Mouse (Mus musculus): Measurements from ENCODE around the gene Gm44790. TPM values are rescaled to one million over a fixed set of nuclear protein-coding genes. Genes with fewer than 3 reads are reported as not detected.
"Not testable (repeated sequence)": the region's sequence is repeated elsewhere in the genome, so short reads cannot be mapped to it uniquely, and the experiment has no call there.

Gm44790 gene
- polyA plus RNA-seq (2014; fragmentation: Nextera tagmentation; extraction: Ambion mirVana): 0.95 TPM in 1 of 2 replicates, not detected in the other

DNA sequence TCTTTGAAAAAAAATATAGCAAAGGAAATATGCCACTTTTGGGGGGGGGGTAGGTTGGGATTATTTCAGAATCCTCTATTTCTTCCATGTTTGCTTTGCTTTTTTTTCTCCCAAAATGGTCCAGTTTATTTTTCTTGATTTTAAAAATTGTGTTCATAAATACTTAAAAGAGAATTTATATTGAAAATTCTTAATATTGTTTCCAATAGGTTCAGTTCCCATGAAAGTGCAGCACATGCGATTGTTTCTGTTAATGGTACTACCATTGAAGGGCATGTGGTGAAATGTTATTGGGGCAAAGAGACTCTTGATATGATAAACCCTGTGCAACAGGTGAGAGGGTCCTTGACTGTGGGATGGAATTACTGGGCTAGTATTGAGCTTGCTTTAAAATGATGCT lies at the start of gene Gm44790:
Gene Gm44790, plus strand, starts transcription at position 301 of the 400 bp plus-strand sequence.
- H3K4me1 ChIP-seq (ENCODE audit: control insufficient read depth, insufficient read depth, low read length): no peaks in the 10 kb centered on the region
- H3K36me3 ChIP-seq (ENCODE audit: control insufficient read depth, insufficient read depth, low read length): peaks cover 22% of the 10 kb centered on the region
- DNase-seq (ENCODE audit: low spot score) (no peak), ATAC-seq (ENCODE audit: insufficient number of reproducible peaks, low FRiP score, low TSS enrichment, low read depth) (no peak)
- no peaks in the 10 kb centered on the region for H3K9me3 ChIP-seq (ENCODE audit: control insufficient read depth, low read length)
- no peaks in the 10 kb centered on the region for H3K27me3 ChIP-seq (ENCODE audit: control insufficient read depth, insufficient read depth, low read length)
- H3K4me3 ChIP-seq (ENCODE audit: low read depth, low read length): no peak within 1 kb of the TSS
- no peak within 1 kb of the TSS for H3K9ac ChIP-seq (ENCODE audit: low read length)
- no peak within 1 kb of the TSS for H3K27ac ChIP-seq (replicated peaks; ENCODE audit: low read depth, low read length)
- H3K4me2 ChIP-seq (ENCODE audit: low read depth, severe bottlenecking): no peak within 1 kb of the TSS
- WGBS: 94% methylated on average over 1 of the region's 1 CpGs

DNA sequence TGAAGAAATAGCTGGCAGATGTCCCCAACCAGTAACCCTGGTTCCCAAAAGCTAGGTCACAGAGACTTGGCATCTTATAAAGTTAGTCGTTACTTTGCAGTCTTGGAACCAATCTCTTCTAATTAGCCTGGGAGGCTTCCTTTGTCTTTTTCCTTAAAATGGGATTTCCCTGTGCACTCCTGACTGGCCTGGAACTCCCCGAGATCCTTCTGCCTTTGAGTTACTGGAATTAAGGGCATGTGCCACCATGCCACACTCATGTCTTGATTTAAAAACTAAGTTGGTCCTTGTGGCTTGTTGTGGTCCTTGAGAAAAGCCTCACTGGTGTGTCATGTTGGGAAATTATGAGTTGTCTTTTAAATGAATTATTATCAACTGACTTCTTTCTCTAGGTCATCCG lies 48.1 kb upstream of the Gm44790 start:
- Histone ChIP-seq H3K4me2 (ENCODE audit: low read depth, severe bottlenecking) (no peak overlapping the region), H3K4me1 (ENCODE audit: control insufficient read depth, insufficient read depth, low read length) (no peaks in the 10 kb centered on the region), H3K27me3 (ENCODE audit: control insufficient read depth, insufficient read depth, low read length) (no peaks in the 10 kb centered on the region), H3K36me3 (ENCODE audit: control insufficient read depth, insufficient read depth, low read length) (peaks cover 18% of the 10 kb centered on the region), H3K27ac (replicated peaks; ENCODE audit: low read depth, low read length) (no peak overlapping the region), H3K4me3 (ENCODE audit: low read depth, low read length) (no peak overlapping the region), H3K9me3 (ENCODE audit: control insufficient read depth, low read length) (no peaks in the 10 kb centered on the region), H3K9ac (ENCODE audit: low read length) (no peak overlapping the region)
- ATAC-seq (ENCODE audit: insufficient number of reproducible peaks, low FRiP score, low TSS enrichment, low read depth): no peak
- DNase-seq (ENCODE audit: low spot score): no peak
- 86% methylated on average over 3 of the region's 3 CpGs for WGBS

GRCm38 (mm10) chr6:86380112-86380511 lies 46.3 kb upstream of the Gm44790 start:
- H3K4me1 ChIP-seq (ENCODE audit: control insufficient read depth, insufficient read depth, low read length); ATAC-seq (ENCODE audit: insufficient number of reproducible peaks, low FRiP score, low TSS enrichment, low read depth); DNase-seq (ENCODE audit: low spot score); H3K27me3 ChIP-seq (ENCODE audit: control insufficient read depth, insufficient read depth, low read length); H3K4me3 ChIP-seq (ENCODE audit: low read depth, low read length); H3K9ac ChIP-seq (ENCODE audit: low read length); H3K27ac ChIP-seq (replicated peaks; ENCODE audit: low read depth, low read length); H3K4me2 ChIP-seq (ENCODE audit: low read depth, severe bottlenecking); H3K9me3 ChIP-seq (ENCODE audit: control insufficient read depth, low read length): not testable (repeated sequence)
- WGBS: 85% methylated on average over 5 of the region's 8 CpGs
- peaks cover 18% of the 10 kb centered on the region for H3K36me3 ChIP-seq (ENCODE audit: control insufficient read depth, insufficient read depth, low read length)

- H3K9me3 ChIP-seq (ENCODE audit: control insufficient read depth, low read length): no peaks in the 10 kb centered on the region
- H3K27ac ChIP-seq (replicated peaks; ENCODE audit: low read depth, low read length): no peak overlapping the region
- H3K4me1 ChIP-seq (ENCODE audit: control insufficient read depth, insufficient read depth, low read length): no peaks in the 10 kb centered on the region
- ATAC-seq (ENCODE audit: insufficient number of reproducible peaks, low FRiP score, low TSS enrichment, low read depth): no peak
- no peaks in the 10 kb centered on the region for H3K27me3 ChIP-seq (ENCODE audit: control insufficient read depth, insufficient read depth, low read length)
- H3K4me2 ChIP-seq (ENCODE audit: low read depth, severe bottlenecking): no peak overlapping the region
- no peak overlapping the region for H3K9ac ChIP-seq (ENCODE audit: low read length)
- no peak overlapping the region for H3K4me3 ChIP-seq (ENCODE audit: low read depth, low read length)
- H3K36me3 ChIP-seq (ENCODE audit: control insufficient read depth, insufficient read depth, low read length): peaks cover 11% of the 10 kb centered on the region; the same call in 1 of the 2 replicates
- no peak for DNase-seq (ENCODE audit: low spot score)
These were observed 43.9 kb upstream of the Gm44790 start for GRCm38 (mm10) chr6:86382551-86382950.

GRCm38 (mm10) chr6:86383370-86383769 lies 43.1 kb upstream of the Gm44790 start:
- Histone ChIP-seq H3K9me3 (ENCODE audit: control insufficient read depth, low read length) (no peaks in the 10 kb centered on the region), H3K27me3 (ENCODE audit: control insufficient read depth, insufficient read depth, low read length) (no peaks in the 10 kb centered on the region), H3K27ac (replicated peaks; ENCODE audit: low read depth, low read length) (no peak overlapping the region), H3K4me2 (ENCODE audit: low read depth, severe bottlenecking) (no peak overlapping the region), H3K36me3 (ENCODE audit: control insufficient read depth, insufficient read depth, low read length) (peaks cover 12% of the 10 kb centered on the region), H3K9ac (ENCODE audit: low read length) (no peak overlapping the region), H3K4me1 (ENCODE audit: control insufficient read depth, insufficient read depth, low read length) (no peaks in the 10 kb centered on the region), H3K4me3 (ENCODE audit: low read depth, low read length) (no peak overlapping the region)
- ATAC-seq (ENCODE audit: insufficient number of reproducible peaks, low FRiP score, low TSS enrichment, low read depth): no peak
- 39% methylated on average over 16 of the region's 16 CpGs for WGBS
- no peak for DNase-seq (ENCODE audit: low spot score)

DNA sequence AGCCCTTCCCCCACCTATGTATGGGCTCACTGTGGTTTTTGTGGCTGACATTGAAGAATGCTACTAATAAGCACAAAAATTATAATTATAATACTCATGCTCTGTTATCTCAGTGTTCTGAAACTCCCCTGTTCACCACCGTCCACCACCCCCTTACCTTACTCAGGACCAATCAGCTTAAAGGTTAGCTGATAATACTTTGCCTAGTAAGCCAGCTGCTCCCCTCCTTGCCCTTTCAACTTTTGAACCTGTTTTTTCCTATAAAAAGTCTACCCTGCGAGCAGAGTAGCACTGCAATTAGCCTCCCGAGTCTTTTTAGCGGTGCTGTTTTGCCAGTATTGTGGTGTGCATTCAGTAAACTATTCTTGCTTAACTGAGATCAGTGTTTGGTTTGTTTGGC lies 41.8 kb upstream of the Gm44790 start:
- Histone ChIP-seq H3K9me3 (ENCODE audit: control insufficient read depth, low read length) (no peaks in the 10 kb centered on the region), H3K4me3 (ENCODE audit: low read depth, low read length) (no peak overlapping the region), H3K36me3 (ENCODE audit: control insufficient read depth, insufficient read depth, low read length) (peaks cover 9% of the 10 kb centered on the region), H3K4me2 (ENCODE audit: low read depth, severe bottlenecking) (no peak overlapping the region), H3K27me3 (ENCODE audit: control insufficient read depth, insufficient read depth, low read length) (no peaks in the 10 kb centered on the region), H3K27ac (replicated peaks; ENCODE audit: low read depth, low read length) (no peak overlapping the region), H3K4me1 (ENCODE audit: control insufficient read depth, insufficient read depth, low read length) (no peaks in the 10 kb centered on the region), H3K9ac (ENCODE audit: low read length) (no peak overlapping the region)
- WGBS: 64% methylated on average over 4 of the region's 4 CpGs
- DNase-seq (ENCODE audit: low spot score) (no peak), ATAC-seq (ENCODE audit: insufficient number of reproducible peaks, low FRiP score, low TSS enrichment, low read depth) (no peak)

- Histone ChIP-seq H3K36me3 (ENCODE audit: control insufficient read depth, insufficient read depth, low read length) (peaks cover 14% of the 10 kb centered on the region), H3K4me2 (ENCODE audit: low read depth, severe bottlenecking) (no peak overlapping the region), H3K27ac (replicated peaks; ENCODE audit: low read depth, low read length) (no peak overlapping the region), H3K4me3 (ENCODE audit: low read depth, low read length) (no peak overlapping the region), H3K27me3 (ENCODE audit: control insufficient read depth, insufficient read depth, low read length) (no peaks in the 10 kb centered on the region), H3K4me1 (ENCODE audit: control insufficient read depth, insufficient read depth, low read length) (no peaks in the 10 kb centered on the region), H3K9me3 (ENCODE audit: control insufficient read depth, low read length) (no peaks in the 10 kb centered on the region), H3K9ac (ENCODE audit: low read length) (no peak overlapping the region)
- 75% methylated on average over 5 of the region's 5 CpGs for WGBS
- no peak for ATAC-seq (ENCODE audit: insufficient number of reproducible peaks, low FRiP score, low TSS enrichment, low read depth)
- no peak for DNase-seq (ENCODE audit: low spot score)
These were observed 40.9 kb upstream of the Gm44790 start for GRCm38 (mm10) chr6:86385362-86386104.

DNA sequence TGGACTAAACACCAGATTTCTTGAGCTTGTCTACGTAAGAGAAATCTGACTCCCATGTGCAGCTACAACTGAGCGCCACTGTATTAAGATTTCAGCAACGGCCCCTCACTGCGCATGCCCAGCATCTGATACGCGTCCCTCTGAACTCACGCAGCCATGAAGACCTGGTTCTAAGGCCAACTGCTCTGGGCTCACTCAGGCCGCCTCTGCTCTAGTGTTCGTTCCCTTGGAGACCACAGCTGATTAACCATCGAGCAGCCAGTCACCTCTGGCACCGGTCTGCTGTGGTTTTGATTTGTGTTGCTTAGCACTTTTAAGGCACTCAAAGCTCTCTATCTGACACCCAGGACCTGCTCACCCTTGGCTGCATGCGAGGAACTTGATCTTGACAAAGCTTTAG lies 39.1 kb upstream of the Gm44790 start:
- no peaks in the 10 kb centered on the region for H3K4me1 ChIP-seq (ENCODE audit: control insufficient read depth, insufficient read depth, low read length)
- H3K9me3 ChIP-seq (ENCODE audit: control insufficient read depth, low read length): no peaks in the 10 kb centered on the region
- 88% methylated on average over 12 of the region's 12 CpGs for WGBS
- H3K27ac ChIP-seq (replicated peaks; ENCODE audit: low read depth, low read length): no peak overlapping the region
- ATAC-seq (ENCODE audit: insufficient number of reproducible peaks, low FRiP score, low TSS enrichment, low read depth) (no peak), DNase-seq (ENCODE audit: low spot score) (no peak)
- no peaks in the 10 kb centered on the region for H3K27me3 ChIP-seq (ENCODE audit: control insufficient read depth, insufficient read depth, low read length)
- H3K4me2 ChIP-seq (ENCODE audit: low read depth, severe bottlenecking): no peak overlapping the region
- no peak overlapping the region for H3K4me3 ChIP-seq (ENCODE audit: low read depth, low read length)
- peaks cover 25% of the 10 kb centered on the region for H3K36me3 ChIP-seq (ENCODE audit: control insufficient read depth, insufficient read depth, low read length)
- H3K9ac ChIP-seq (ENCODE audit: low read length): no peak overlapping the region

GRCm38 (mm10) chr6:86388461-86388860 lies 38.0 kb upstream of the Gm44790 start:
- Histone ChIP-seq H3K9me3 (ENCODE audit: control insufficient read depth, low read length) (no peaks in the 10 kb centered on the region), H3K27me3 (ENCODE audit: control insufficient read depth, insufficient read depth, low read length) (no peaks in the 10 kb centered on the region), H3K27ac (replicated peaks; ENCODE audit: low read depth, low read length) (no peak overlapping the region), H3K36me3 (ENCODE audit: control insufficient read depth, insufficient read depth, low read length) (peaks cover 25% of the 10 kb centered on the region), H3K4me1 (ENCODE audit: control insufficient read depth, insufficient read depth, low read length) (no peaks in the 10 kb centered on the region), H3K9ac (ENCODE audit: low read length) (no peak overlapping the region), H3K4me2 (ENCODE audit: low read depth, severe bottlenecking) (no peak overlapping the region), H3K4me3 (ENCODE audit: low read depth, low read length) (no peak overlapping the region)
- 85% methylated on average over 18 of the region's 18 CpGs for WGBS
- no peak for ATAC-seq (ENCODE audit: insufficient number of reproducible peaks, low FRiP score, low TSS enrichment, low read depth)
- DNase-seq (ENCODE audit: low spot score): no peak

All from limb, embryonic 11.5 days (tissue).